Mouse (Mus musculus) spleen, adult 2 months (tissue): Measurements from ENCODE around the gene Megf8. TPM values are rescaled to one million over a fixed set of nuclear protein-coding genes. Genes with fewer than 3 reads are reported as not detected.
A peak's percentile ranks its signal among the peaks of the same experiment; 100 is the strongest.

ENCODE experiments used
- DNase-seq, 2 experiments: peaks; one replicate each; pipeline versions ENCODE4 v3.0.0 to v3.0.0-alpha.2; 2012 to 2021; ENCODE audit warnings: low spot score in 2 of 2, low read depth in 1 of 2
- H3K27ac ChIP-seq: fragments of 200-500 bp; 2 replicates; pipeline ENCODE4 v1.5.1; 2012; ENCODE audit warnings: low read length, inconsistent platforms; ENCODE audit not compliant: insufficient read depth
- H3K27me3 ChIP-seq: fragments of 200-500 bp; 2 replicates; pipeline ENCODE4 v1.6.1; 2012; ENCODE audit warnings: mild to moderate bottlenecking, moderate library complexity, low read length, inconsistent platforms; ENCODE audit not compliant: control insufficient read depth, insufficient read depth
- H3K36me3 ChIP-seq: fragments of 200-500 bp; 2 replicates; pipeline ENCODE4 v1.6.1; 2012; ENCODE audit warnings: mild to moderate bottlenecking, low read length, inconsistent platforms; ENCODE audit not compliant: control insufficient read depth, insufficient read depth
- H3K4me1 ChIP-seq: fragments of 200-500 bp; 2 replicates; pipeline ENCODE4 v1.6.1; 2011; ENCODE audit warnings: inconsistent platforms; ENCODE audit not compliant: control insufficient read depth, insufficient read depth, insufficient read length
- H3K4me3 ChIP-seq: fragments of 200-500 bp; 2 replicates; pipeline ENCODE4 v1.5.1; 2011; ENCODE audit warnings: mild to moderate bottlenecking, inconsistent platforms; ENCODE audit not compliant: insufficient read depth, insufficient read length; ENCODE audit errors: extremely low read depth
- CTCF ChIP-seq: fragments of 200-500 bp; IDR thresholded peaks from 2 replicates; pipeline ENCODE4 v1.5.1; 2011; ENCODE audit warnings: mild to moderate bottlenecking, inconsistent platforms; ENCODE audit not compliant: insufficient read depth, insufficient read length, insufficient replicate concordance; ENCODE audit errors: extremely low read depth
- POLR2A ChIP-seq: fragments of 200-500 bp; IDR thresholded peaks from 2 replicates; pipeline ENCODE4 v1.6.1; 2011; ENCODE audit warnings: low read depth, low read length, inconsistent platforms
- WGBS: fragments of 180-500 bp; shearing (Covaris S2); methylation state at CpG from one replicate; pipeline ENCODE4 v1.1.7; 2018; 5-methylcytosine and 5-hydroxymethylcytosine counted together
- polyA plus RNA-seq: library from polyadenylated mRNA; depleted of rRNA; stranded (reverse); fragments of >200 nt; gene quantifications from 2 replicates; pipeline ENCODE4 v1.2.3, GENCODE M21; 2012

Gene Megf8
- polyA plus RNA-seq, 1 experiment = 11.0 TPM

- no peak overlapping the region for H3K4me3 ChIP-seq
- TF ChIP-seq CTCF (no peak), POLR2A (no peak)
- DNase-seq = no peak
- no peaks in the 10 kb centered on the region for H3K36me3 ChIP-seq
- H3K27me3 ChIP-seq = no peaks in the 10 kb centered on the region
- no peaks in the 10 kb centered on the region for H3K4me1 ChIP-seq
- 92% methylated on average over 19 of the region's 19 CpGs for WGBS
- no peak overlapping the region for H3K27ac ChIP-seq
Observed at GRCm38 (mm10) chr7:25363151-25363550, 46.2 kb downstream of the Megf8 start.

- Histone ChIP-seq H3K27ac (no peak overlapping the region), H3K27me3 (no peaks in the 10 kb centered on the region), H3K4me1 (no peaks in the 10 kb centered on the region), H3K4me3 (no peak overlapping the region), H3K36me3 (no peaks in the 10 kb centered on the region)
- TF ChIP-seq CTCF = no peak
- TF ChIP-seq POLR2A = no peak
- WGBS = 90% methylated on average over 17 of the region's 17 CpGs
- no peak for DNase-seq
Observed at GRCm38 (mm10) chr7:25363632-25364031, 46.7 kb downstream of the Megf8 start.

GRCm38 (mm10) chr7:25365937-25366625 is 49.1 kb downstream of the Megf8 start:
- Histone ChIP-seq H3K36me3 (no peaks in the 10 kb centered on the region), H3K27me3 (no peaks in the 10 kb centered on the region), H3K27ac (no peak overlapping the region), H3K4me1 (no peaks in the 10 kb centered on the region), H3K4me3 (no peak overlapping the region)
- 72% methylated on average over 13 of the region's 13 CpGs for WGBS
- DNase-seq = no peak
- no peak for TF ChIP-seq POLR2A
- TF ChIP-seq CTCF = no peak

- Histone ChIP-seq H3K27me3 (no peaks in the 10 kb centered on the region), H3K4me1 (no peaks in the 10 kb centered on the region), H3K27ac (no peak overlapping the region), H3K4me3 (no peak overlapping the region), H3K36me3 (no peaks in the 10 kb centered on the region)
- no peak for DNase-seq
- 6% methylated on average over 33 of the region's 33 CpGs for WGBS
- peak; percentile 33; the same call in 1 of the 2 replicates for TF ChIP-seq CTCF
- no peak for TF ChIP-seq POLR2A
Observed at GRCm38 (mm10) chr7:25367632-25368293, 50.8 kb downstream of the Megf8 start.

GRCm38 (mm10) chr7:25368333-25368732 is 51.4 kb downstream of the Megf8 start:
- DNase-seq = no peak
- H3K36me3 ChIP-seq = no peaks in the 10 kb centered on the region
- no peaks in the 10 kb centered on the region for H3K27me3 ChIP-seq
- no peak overlapping the region for H3K4me3 ChIP-seq
- TF ChIP-seq CTCF = no peak
- no peaks in the 10 kb centered on the region for H3K4me1 ChIP-seq
- 33% methylated on average over 12 of the region's 12 CpGs for WGBS
- H3K27ac ChIP-seq = no peak overlapping the region

GRCm38 (mm10) chr7:25369058-25369749 is 52.2 kb downstream of the Megf8 start, which contains the start of gene Cnfn:
Gene Cnfn (minus strand): TSS chr7:25369724.
- no peak for DNase-seq
- TF ChIP-seq POLR2A (no peak), CTCF (no peak)
- no peaks in the 10 kb centered on the region for H3K36me3 ChIP-seq
- H3K27me3 ChIP-seq = no peaks in the 10 kb centered on the region
- no peak within 1 kb of the TSS for H3K4me3 ChIP-seq
- H3K4me1 ChIP-seq = no peaks in the 10 kb centered on the region
- no peak within 1 kb of the TSS for H3K27ac ChIP-seq
- 67% methylated on average over 12 of the region's 12 CpGs for WGBS
